Mouse (Mus musculus) heart, embryonic 15.5 days (tissue): Measurements from ENCODE around the gene Lmx1a. TPM values are rescaled to one million over a fixed set of nuclear protein-coding genes. Genes with fewer than 3 reads are reported as not detected.

Experiments used
- ATAC-seq: fragments of 200-750 bp; cut with Nextera tagmentation; replicated peaks from 2 replicates; pipeline ENCODE4 v1.8.0; 2017; ENCODE audit warnings: low read depth, moderate TSS enrichment; ENCODE audit not compliant: insufficient number of reproducible peaks, insufficient read depth, low FRiP score
- H3K27ac ChIP-seq: fragments of 300-500 bp; sonication (generic); 2 replicates; pipeline ENCODE4 v1.5.1; 2015; ENCODE audit warnings: mild to moderate bottlenecking, inconsistent platforms
- H3K27me3 ChIP-seq: fragments of 300-500 bp; sonication (generic); 2 replicates; pipeline ENCODE4 v1.6.1; 2015; ENCODE audit warnings: inconsistent platforms
- H3K36me3 ChIP-seq: fragments of 300-500 bp; sonication (generic); 2 replicates; pipeline ENCODE4 v1.6.1; 2015; ENCODE audit warnings: mild to moderate bottlenecking, inconsistent platforms
- H3K4me1 ChIP-seq: fragments of 300-500 bp; sonication (generic); replicated peaks from 2 replicates; pipeline ENCODE4 v1.6.1; 2015; ENCODE audit warnings: inconsistent platforms
- H3K4me2 ChIP-seq: fragments of 300-500 bp; sonication (generic); 2 replicates; pipeline ENCODE4 v1.6.1; 2015; ENCODE audit warnings: inconsistent platforms, mild to moderate bottlenecking, moderate library complexity
- H3K4me3 ChIP-seq: fragments of 300-500 bp; sonication (generic); 2 replicates; pipeline ENCODE4 v1.5.1; 2015; ENCODE audit warnings: mild to moderate bottlenecking, inconsistent platforms
- H3K9ac ChIP-seq: fragments of 300-500 bp; sonication (generic); 2 replicates; pipeline ENCODE4 v1.6.1; 2015; ENCODE audit warnings: mild to moderate bottlenecking, inconsistent platforms
- H3K9me3 ChIP-seq: fragments of 300-500 bp; sonication (generic); replicated peaks from 2 replicates; pipeline ENCODE4 v1.6.1; 2016; ENCODE audit warnings: inconsistent platforms
- WGBS: fragments of 180-500 bp; shearing (Covaris S2); methylation state at CpG from one replicate; pipeline ENCODE4 v1.1.7; 2015; ENCODE audit warnings: mixed read lengths; 5-methylcytosine and 5-hydroxymethylcytosine counted together
- polyA plus RNA-seq: library from polyadenylated mRNA; unstranded; fragments of >200 nt; fragmentation: Nextera tagmentation; extraction: Ambion mirVana; gene quantifications from 2 replicates; pipeline ENCODE4 v1.2.1, GENCODE M21; 2015

The Lmx1a gene
- polyA plus RNA-seq, 1 experiment from 2014 or later, result 0.04 TPM

DNA sequence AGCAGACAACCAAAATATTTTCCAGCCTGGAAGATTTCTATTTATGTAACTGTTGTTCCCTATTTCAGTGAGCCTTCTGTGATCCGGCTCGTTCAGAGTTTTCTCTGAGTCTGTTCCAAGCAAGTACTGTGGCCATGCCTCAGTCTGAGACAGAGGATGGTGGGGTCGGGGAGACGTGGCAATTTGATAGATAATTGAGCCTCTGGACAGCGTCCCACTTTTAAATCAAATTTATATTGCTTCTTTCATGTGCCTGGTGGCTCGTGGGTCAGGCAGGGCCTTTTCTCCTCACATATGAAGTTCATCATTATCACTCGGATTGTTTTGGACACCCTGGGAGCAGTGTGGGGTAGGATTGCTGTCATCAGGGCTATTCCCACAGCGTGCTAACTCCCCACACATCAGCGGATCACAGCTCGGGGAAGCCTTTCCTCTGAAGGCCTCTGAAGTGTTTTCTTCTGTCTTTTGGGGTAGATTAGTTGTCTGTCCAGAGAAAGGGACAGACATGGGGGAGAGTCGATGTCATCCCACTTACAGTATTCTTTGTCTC is 6.9 kb downstream of the Lmx1a start:
- Histone ChIP-seq H3K9me3 (no peaks in the 10 kb centered on the region), H3K4me3 (no peak overlapping the region), H3K4me1 (peaks cover 9% of the 10 kb centered on the region), H3K9ac (no peak overlapping the region), H3K4me2 (no peak overlapping the region), H3K27ac (no peak overlapping the region), H3K27me3 (peaks cover 93% of the 10 kb centered on the region), H3K36me3 (no peaks in the 10 kb centered on the region)
- ATAC-seq, result no peak
- 38% methylated on average over 11 of the region's 11 CpGs for WGBS

DNA sequence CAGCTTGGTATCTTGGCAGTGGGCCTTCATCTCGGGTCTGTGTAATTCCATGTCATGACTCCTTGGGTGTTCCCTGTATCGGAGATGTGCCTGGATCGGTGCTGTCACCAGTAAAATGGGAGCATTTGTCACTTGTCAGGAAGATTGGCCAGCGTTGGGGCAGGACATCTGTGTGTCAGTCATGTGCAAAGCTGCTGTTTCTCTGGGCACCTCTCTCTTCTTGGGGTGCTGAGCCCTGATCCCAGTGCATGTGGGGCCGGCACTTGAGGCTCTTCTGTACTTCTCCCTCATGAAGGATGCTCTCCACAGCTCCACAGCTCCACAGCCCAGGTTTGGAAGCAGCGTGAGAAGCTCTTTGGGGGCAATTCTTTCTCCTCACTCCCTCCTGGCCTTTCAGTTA is 10.7 kb downstream of the Lmx1a start:
- no peak overlapping the region for H3K27ac ChIP-seq
- no peaks in the 10 kb centered on the region for H3K36me3 ChIP-seq
- H3K4me1 ChIP-seq, result no peaks in the 10 kb centered on the region
- H3K27me3 ChIP-seq, result peaks cover 60% of the 10 kb centered on the region
- H3K4me2 ChIP-seq, result no peak overlapping the region
- 58% methylated on average over 6 of the region's 6 CpGs for WGBS
- H3K9ac ChIP-seq, result no peak overlapping the region
- H3K4me3 ChIP-seq, result no peak overlapping the region
- no peaks in the 10 kb centered on the region for H3K9me3 ChIP-seq
- ATAC-seq, result no peak

DNA sequence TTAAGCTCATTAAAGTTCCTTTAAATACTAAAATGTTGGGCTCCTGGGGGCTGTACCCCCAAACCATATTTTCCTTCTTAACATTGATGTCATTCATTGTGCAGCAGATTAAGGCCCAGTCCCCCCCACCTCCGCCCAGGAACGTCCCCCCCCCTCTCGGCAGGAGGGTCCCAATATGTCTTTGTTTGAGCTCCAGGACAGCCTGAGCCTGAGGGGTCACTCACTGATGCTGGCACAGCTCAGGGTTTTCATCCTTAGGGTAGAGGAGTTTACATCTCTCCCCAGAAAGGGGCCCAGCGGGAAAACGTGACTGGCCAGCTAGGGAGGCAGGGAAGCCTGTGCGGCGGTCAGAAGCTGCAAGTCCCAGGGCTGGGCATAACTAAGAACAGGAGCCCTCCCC is 11.2 kb downstream of the Lmx1a start:
- Histone ChIP-seq H3K27me3 (peaks cover 55% of the 10 kb centered on the region), H3K4me1 (no peaks in the 10 kb centered on the region), H3K9me3 (no peaks in the 10 kb centered on the region), H3K36me3 (no peaks in the 10 kb centered on the region), H3K27ac (no peak overlapping the region), H3K4me3 (no peak overlapping the region), H3K4me2 (no peak overlapping the region), H3K9ac (no peak overlapping the region)
- no peak for ATAC-seq
- 18% methylated on average over 7 of the region's 7 CpGs for WGBS

DNA sequence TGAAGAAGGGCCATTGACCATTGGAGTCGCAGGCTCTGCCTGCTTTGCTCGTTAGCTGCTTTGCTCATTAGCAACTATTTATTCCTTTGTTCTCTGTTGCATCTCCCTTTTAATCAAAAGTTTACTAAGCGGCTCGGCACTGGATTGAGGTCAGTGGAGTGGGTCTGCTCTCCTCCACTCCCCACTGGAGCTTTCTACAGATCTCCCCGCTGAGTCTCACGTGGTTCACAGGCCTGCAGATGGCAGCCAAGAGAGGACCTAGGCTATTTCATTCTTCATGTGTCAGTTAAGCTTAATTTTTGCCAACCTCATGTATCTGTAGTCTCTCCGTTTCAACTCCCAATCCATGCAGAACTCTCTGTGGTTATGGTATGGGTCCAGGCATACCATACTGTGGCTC is 16.5 kb downstream of the Lmx1a start:
- no peak for ATAC-seq
- 80% methylated on average over 7 of the region's 7 CpGs for WGBS

DNA sequence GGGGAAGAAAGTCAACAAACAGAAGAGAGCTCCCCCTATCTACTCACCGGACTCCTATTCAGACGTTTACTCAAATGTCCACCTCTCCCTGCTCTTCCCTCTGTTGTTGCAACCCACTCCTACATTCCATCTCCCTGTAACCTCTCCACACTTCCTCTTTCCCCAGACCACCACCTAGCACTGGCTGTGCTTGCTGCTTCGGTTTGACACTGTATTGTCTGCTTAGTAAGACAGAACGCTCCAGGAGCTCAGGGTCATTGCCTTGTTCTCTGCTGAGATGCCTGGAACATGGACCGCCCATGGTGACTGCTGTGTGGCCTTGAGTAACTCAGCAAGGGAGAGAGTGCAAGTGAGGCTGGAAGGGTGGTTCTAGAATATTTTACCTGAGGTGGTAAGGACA is 19.7 kb downstream of the Lmx1a start:
- Histone ChIP-seq H3K4me3 (no peak overlapping the region), H3K4me2 (no peak overlapping the region), H3K4me1 (no peaks in the 10 kb centered on the region), H3K36me3 (no peaks in the 10 kb centered on the region), H3K9me3 (no peaks in the 10 kb centered on the region), H3K27me3 (peaks cover 7% of the 10 kb centered on the region; the same call in 1 of the 2 replicates), H3K27ac (no peak overlapping the region), H3K9ac (no peak overlapping the region)
- 53% methylated on average over 5 of the region's 5 CpGs for WGBS
- ATAC-seq, result no peak

More for the DNA sequence above, 16.5 kb downstream of the Lmx1a start:
- peaks cover 9% of the 10 kb centered on the region; the same call in 1 of the 2 replicates for H3K27me3 ChIP-seq
- no peaks in the 10 kb centered on the region for H3K36me3 ChIP-seq
- H3K4me2 ChIP-seq, result no peak overlapping the region
- H3K9ac ChIP-seq, result no peak overlapping the region
- H3K4me1 ChIP-seq, result no peaks in the 10 kb centered on the region
- H3K4me3 ChIP-seq, result no peak overlapping the region
- no peak overlapping the region for H3K27ac ChIP-seq
- H3K9me3 ChIP-seq, result no peaks in the 10 kb centered on the region

DNA sequence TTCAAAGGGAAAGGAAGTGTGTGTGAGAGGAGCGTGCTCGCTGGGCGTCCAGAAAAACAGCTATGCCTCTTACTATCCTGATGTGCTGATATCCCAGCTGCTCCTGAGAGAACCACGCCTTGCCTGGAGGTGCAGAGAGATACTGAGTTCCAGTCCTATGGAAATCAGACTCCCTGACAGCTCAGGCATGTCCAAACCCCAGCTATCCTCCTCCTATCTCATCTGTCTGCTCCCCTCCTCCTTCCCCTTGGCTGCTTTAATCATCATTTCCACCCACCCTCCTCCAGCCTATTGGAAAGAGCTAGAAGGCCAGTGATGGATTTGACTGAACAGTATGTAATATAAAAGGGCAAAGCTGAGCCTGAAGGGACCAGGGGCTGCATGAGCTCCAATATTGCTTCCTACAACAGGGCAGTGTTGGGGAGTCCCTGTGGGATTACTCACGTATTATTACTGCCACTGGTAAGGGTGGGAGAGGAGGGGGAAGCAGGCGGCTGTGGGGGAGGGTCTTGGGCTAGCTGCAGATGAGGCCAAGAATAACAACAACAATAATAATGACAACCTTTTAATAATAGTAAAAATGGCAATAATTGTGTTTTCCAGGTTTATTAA is 26.8 kb downstream of the Lmx1a start:
- 36% methylated on average over 6 of the region's 6 CpGs for WGBS

DNA sequence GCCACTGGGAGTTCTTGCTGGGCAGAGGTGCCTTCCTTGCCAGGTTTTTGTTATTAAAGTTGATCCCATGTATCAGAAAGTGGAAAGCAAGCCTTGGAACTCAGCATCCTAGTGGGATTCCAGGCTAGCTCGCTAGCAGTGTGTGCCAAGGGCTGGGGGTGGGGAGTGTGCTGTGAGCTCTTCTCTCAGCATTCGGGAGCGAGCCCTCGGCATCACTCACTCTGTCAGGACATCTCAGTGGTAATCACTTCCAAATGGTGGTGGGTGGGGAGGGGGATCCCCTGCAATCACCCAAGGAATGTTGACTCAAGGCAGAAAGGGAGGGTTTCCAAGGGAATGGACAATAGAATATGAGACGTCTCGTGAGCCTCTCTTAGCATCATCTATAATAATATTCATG is 45.4 kb downstream of the Lmx1a start:
- ATAC-seq, result no peak
- Histone ChIP-seq H3K4me1 (no peaks in the 10 kb centered on the region), H3K27me3 (peaks cover 21% of the 10 kb centered on the region), H3K4me3 (no peak overlapping the region), H3K27ac (no peak overlapping the region), H3K9me3 (no peaks in the 10 kb centered on the region), H3K9ac (no peak overlapping the region), H3K4me2 (no peak overlapping the region), H3K36me3 (no peaks in the 10 kb centered on the region)
- WGBS, result 8% methylated on average over 6 of the region's 6 CpGs

More for the DNA sequence above, 26.8 kb downstream of the Lmx1a start:
- Histone ChIP-seq H3K36me3 (no peaks in the 10 kb centered on the region), H3K27ac (no peak overlapping the region), H3K27me3 (no peaks in the 10 kb centered on the region), H3K4me1 (no peaks in the 10 kb centered on the region), H3K9me3 (no peaks in the 10 kb centered on the region), H3K9ac (no peak overlapping the region), H3K4me3 (no peak overlapping the region), H3K4me2 (no peak overlapping the region)
- no peak for ATAC-seq

DNA sequence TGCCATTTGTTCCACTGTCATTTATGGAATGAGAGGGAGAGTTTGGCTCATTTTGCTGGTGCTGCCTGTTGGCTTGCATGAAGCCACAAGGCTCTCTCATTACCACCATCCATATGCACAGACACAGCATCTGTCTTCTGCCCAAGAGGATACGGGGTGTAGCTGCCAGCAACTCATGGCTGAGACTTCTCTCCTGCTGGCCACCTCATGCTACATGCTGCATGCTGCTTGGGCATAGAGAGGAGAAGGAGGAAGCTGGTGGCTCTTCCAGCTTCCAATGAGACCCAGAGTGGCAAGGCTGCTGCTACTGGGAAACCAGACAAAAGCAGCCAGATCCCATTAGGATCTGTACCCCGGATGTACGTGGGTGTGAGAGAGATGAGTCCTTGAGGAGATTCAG is 47.8 kb downstream of the Lmx1a start:
- Histone ChIP-seq H3K9me3 (no peaks in the 10 kb centered on the region), H3K36me3 (no peaks in the 10 kb centered on the region), H3K4me2 (no peak overlapping the region), H3K27me3 (peaks cover 18% of the 10 kb centered on the region), H3K9ac (no peak overlapping the region), H3K27ac (no peak overlapping the region), H3K4me3 (no peak overlapping the region), H3K4me1 (no peaks in the 10 kb centered on the region)
- WGBS, result 65% methylated on average over 3 of the region's 3 CpGs
- no peak for ATAC-seq

DNA sequence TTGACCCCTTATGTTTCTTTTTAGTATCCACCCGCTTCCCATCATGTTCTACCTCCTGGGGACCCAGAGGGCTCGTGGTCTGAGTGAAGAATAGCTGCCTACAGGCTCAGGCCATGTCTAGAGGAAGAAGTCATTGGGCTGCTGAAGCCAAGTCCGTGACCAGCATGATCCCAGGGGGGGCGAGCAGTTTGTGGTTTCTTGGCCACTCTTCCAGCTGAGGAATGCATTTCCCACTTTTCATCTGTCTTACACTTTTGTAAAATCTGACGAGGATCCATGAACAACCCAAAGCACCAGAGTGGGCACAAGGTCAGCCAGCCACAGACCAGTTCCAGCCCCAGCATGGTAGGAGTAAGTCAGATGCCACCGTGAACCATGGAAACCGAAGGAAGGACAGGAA is 50.2 kb downstream of the Lmx1a start:
- Histone ChIP-seq H3K9me3 (no peaks in the 10 kb centered on the region), H3K4me1 (no peaks in the 10 kb centered on the region), H3K27ac (no peak overlapping the region), H3K4me3 (no peak overlapping the region), H3K27me3 (peaks cover 16% of the 10 kb centered on the region), H3K36me3 (no peaks in the 10 kb centered on the region), H3K4me2 (no peak overlapping the region), H3K9ac (no peak overlapping the region)
- WGBS, result 72% methylated on average over 7 of the region's 7 CpGs
- no peak for ATAC-seq

DNA sequence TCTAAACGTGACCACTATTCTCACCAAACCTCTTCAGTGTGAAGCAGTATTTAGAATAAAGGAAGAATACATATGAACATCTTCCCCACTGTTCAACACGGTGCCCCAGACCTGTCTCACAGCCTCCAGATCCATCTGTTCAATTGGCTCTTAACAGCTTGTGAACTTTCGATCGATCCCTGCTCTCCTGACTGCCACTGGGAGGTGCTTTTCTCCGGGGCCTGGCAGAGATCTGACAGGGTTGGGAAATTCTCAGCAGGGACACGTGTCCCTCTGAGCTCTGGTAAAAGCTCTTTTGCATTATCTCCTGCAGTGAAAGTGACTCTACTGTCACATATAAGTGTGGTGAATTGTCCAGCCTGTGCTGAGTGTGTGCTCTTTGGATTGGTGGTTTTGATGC is 57.6 kb downstream of the Lmx1a start:
- 32% methylated on average over 6 of the region's 6 CpGs for WGBS
- Histone ChIP-seq H3K9me3 (no peaks in the 10 kb centered on the region), H3K27ac (no peak overlapping the region), H3K9ac (no peak overlapping the region), H3K4me3 (no peak overlapping the region), H3K36me3 (no peaks in the 10 kb centered on the region), H3K27me3 (peaks cover 4% of the 10 kb centered on the region; the same call in 1 of the 2 replicates), H3K4me2 (no peak overlapping the region), H3K4me1 (no peaks in the 10 kb centered on the region)
- ATAC-seq, result no peak

DNA sequence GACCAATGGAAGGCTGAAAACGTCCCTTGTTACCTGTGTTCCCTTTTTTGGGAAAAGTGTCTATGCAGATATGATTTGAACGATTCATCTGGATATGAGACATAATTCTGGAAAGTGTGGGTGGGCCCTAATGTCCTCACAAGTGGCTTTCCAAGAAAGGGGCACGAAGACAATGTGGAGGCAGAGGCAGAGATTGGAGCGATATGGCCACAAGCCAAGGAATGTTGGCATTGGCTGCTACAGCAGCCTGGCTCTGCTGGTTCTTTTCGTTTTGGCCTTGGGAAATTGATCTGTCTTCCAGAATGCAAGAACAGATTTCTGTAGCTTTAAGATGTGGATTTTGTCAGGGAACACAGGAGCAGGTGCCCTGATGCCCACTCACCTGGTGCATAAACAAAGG is 63.6 kb downstream of the Lmx1a start:
- Histone ChIP-seq H3K4me2 (no peak overlapping the region), H3K36me3 (no peaks in the 10 kb centered on the region), H3K27me3 (no peaks in the 10 kb centered on the region), H3K4me3 (no peak overlapping the region), H3K9ac (no peak overlapping the region), H3K4me1 (no peaks in the 10 kb centered on the region), H3K9me3 (no peaks in the 10 kb centered on the region), H3K27ac (no peak overlapping the region)
- 62% methylated on average over 5 of the region's 5 CpGs for WGBS
- ATAC-seq, result no peak

DNA sequence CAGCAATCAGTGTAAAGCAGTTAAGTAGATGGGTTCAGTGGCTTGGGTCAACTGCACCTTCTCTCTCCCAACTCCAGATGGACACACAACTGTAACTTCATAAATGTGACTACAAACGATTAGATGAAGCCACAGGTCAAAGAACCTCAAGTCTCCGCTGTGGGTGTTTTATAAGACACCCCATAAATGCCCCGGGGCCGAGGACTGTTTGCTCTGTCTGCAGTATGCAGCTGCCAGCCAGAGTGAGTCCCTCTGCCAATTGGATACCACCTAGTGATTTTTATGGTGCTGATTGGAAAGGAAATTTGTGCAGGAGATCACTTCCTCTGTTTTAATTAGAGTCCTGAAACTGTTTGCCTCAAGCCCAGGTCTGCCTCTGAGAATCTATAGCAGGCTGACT is 65.0 kb downstream of the Lmx1a start:
- WGBS, result 70% methylated on average over 4 of the region's 4 CpGs
- ATAC-seq, result no peak

More for the DNA sequence above, 65.0 kb downstream of the Lmx1a start:
- Histone ChIP-seq H3K9ac (no peak overlapping the region), H3K27me3 (no peaks in the 10 kb centered on the region), H3K4me3 (no peak overlapping the region), H3K27ac (no peak overlapping the region), H3K9me3 (no peaks in the 10 kb centered on the region), H3K36me3 (no peaks in the 10 kb centered on the region), H3K4me1 (no peaks in the 10 kb centered on the region), H3K4me2 (no peak overlapping the region)
